Mouse (Mus musculus) kidney, adult 11 months (tissue): ENCODE measurements around the gene 4930404N11Rik.
A peak's percentile ranks its signal among the peaks of the same experiment; 100 is the strongest.

ENCODE experiments used
- DNase-seq: peaks from one replicate; pipeline ENCODE4 v3.0.0; 2022

The 4930404N11Rik gene

DNA sequence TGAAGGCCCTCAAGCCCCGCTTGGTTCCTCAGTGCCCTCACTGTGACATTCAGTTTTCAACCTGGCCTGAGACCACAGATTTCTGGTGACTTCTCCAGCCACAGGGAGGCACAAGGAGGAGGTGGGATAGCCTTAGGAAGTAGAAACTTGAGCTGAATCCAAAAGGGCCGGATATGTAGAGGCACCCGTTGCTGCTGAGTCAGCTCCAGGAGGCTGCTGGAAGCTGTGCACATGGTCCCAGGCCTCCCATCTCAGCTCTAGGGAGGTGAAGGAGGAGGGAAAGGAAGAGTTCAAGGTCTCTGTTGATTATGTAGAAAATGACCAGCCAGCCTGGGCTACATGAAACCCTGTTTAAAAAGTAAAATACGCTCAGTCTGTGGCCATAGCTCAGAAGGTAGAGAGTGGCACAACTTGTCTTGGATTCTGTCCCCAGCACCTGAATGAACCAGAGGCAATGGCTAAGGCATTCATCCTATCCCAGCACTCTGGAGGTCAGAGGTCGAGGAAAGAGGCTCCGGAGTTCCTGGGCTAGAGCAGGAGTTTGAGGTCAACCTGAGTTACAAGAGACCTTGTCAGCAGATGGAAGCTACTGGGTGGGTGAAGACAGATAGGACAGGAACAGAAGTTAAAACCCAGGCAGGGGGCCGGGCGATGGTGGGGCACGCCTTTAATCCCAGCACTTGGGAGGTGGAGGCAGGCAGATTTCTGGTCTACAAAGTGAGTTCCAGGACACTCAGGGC is 10.7 kb downstream of the 4930404N11Rik start:
- no peak for DNase-seq

GRCm38 (mm10) chr10:81351678-81352291 is 13.8 kb downstream of the 4930404N11Rik start:
- no peak for DNase-seq

DNA sequence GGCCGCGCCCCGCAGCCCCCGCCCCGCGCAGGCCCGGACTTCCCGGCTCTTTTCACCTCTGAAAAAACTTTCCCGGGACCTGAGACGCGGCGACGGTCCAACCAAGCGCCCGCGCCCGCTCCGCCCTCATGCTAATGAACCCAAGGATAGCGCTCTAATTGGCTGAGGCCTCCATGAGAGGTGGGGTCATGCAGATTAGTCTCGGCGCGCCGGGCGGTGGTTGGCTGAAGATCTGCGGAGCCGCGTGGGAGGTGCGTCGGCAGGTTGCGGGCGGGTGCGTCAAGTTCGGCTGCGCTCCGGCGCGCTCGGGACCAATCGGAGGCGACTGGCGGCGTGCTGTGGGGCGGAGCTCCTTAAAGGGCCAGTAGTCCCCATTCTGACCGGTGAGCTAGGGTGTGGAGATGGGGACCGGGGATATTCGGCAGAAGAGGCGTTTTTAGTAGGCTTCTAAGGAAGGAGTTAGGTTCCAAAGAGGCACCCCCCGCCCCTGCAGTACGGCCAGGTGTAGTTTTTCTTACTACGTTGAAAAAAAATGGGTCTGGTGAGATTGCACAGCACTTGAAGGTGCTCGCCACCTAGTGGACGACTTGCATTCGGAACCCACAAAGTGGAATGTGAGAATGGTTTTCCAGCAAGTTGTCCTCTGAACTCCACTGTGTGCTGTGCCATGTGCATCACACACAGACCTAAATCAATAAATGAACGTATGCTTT is 15.1 kb downstream of the 4930404N11Rik start, which contains the start of gene Hmg20b:
Gene Hmg20b, minus strand, starts transcription at position 130 of the 713 bp plus-strand sequence.
- peak; percentile 99 for DNase-seq

- DNase-seq: no peak
These were observed 15.7 kb downstream of the 4930404N11Rik start for GRCm38 (mm10) chr10:81349961-81350350.

DNA sequence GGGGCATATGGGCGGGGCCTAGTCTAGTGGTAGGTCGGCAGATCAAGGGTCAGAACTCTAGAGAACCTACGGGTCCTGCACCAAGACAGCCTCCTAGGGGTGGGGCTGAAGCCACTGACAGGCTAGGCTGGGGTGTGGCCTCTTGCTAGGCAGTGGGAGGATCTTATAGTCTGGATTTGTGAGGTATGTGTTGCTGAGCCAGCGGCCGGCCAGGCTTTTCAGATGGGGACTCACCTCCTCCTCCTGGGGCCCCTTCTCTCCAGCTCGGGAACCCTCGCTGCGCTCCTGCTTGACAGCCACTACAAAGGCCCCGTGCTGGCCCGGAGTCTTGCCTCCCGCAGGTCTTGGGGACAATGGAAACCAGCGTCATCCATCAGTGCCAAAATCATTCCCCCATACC is 16.5 kb downstream of the 4930404N11Rik start:
- DNase-seq: peak; percentile 83

GRCm38 (mm10) chr10:81346453-81347067 is 19.1 kb downstream of the 4930404N11Rik start:
- peak; percentile 80 for DNase-seq

DNA sequence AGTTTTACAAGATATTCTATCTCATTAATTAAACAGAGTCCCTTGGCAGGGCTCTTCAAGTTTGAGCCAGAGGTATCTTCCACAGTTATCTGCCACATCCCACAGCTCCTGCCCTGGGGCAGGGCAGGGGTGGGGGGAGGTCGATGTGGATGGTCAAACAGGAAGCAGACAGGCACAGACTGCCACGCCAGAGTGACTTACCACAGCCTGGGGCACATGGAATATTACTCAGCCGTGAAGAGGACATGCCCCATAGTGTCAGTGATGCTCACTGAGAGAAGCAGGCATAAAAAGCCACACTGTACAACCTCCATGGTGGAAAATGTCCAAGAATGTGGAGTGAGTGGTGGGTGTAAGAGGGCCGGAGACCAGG is 20.5 kb downstream of the 4930404N11Rik start:
- no peak for DNase-seq

DNA sequence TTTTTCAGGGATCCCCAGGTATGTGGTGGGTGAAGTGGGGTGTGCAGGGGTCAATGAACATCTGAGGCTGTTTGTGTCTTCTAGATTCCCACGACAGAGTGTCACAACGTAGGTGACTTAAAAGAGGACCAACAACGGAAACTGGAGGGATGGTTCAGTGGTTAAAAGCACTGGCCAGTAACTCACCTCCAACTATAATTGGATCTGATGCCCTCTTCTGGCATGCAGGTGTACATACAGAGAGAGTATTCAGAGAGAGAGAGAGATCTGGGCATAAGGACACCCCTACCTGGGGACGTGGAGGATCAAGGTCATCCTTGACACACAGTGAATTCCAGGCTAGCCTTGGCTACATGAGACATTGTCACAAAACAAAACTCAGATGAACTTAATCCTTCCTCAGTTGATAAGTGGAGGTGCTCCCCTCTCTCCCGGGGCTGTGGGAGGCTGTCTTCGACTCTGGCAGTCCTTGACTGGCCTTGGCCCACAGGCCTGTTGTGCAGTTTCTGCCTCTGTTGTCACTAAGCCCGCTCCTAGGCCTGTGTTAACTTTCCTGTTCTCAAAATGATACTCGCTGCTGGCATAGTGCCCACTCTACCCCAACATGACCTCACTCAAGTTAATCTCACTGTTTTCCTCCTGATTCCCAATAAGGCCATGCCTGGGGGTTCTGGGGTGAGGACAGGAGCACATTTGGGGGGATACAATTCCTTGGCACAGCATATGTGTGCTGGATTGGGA is 21.0 kb downstream of the 4930404N11Rik start:
- DNase-seq: peak; percentile 29

DNA sequence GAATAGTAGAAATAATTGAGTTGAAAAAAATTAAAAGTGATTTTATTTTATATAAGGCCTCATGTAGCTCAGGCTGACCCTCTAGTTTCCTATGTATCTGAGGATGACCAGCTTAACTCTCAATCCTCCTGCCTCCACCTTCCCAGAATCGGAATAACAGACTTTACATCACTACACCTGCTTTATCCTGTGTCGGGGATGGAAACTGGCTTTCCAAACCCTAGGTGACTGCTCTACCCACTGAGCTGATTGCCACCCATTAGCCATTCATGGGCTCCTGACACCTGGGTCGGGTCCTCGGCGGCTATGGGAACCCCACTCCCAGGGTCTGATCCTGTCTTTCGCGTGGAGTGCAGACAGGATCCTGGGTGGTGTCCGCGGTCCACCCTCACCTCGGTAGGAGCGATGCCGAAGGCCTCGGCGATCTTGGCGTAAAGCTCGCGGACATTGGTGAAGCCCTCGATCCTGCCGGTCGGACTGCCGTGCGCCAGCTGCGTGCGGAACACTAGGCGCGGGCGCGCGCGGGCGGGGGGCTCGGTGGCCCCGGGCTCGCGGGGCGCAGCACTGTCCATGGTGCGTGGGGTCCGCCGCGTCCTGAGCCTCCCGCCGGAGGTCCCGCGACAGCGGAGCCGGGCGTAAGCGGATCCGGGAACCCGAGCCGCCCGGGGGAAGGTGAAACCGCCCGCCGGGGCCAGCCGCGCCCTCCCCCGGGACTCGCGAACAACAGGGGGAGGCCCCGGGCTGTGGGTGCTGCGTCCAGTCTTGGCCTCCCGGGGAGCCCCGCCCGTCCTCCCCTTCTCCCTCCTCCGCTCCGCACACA is 22.7 kb downstream of the 4930404N11Rik start, which contains the start of gene Gipc3:
Gene Gipc3, minus strand, starts transcription at position 581 of the 820 bp plus-strand sequence.
- no peak for DNase-seq

DNA sequence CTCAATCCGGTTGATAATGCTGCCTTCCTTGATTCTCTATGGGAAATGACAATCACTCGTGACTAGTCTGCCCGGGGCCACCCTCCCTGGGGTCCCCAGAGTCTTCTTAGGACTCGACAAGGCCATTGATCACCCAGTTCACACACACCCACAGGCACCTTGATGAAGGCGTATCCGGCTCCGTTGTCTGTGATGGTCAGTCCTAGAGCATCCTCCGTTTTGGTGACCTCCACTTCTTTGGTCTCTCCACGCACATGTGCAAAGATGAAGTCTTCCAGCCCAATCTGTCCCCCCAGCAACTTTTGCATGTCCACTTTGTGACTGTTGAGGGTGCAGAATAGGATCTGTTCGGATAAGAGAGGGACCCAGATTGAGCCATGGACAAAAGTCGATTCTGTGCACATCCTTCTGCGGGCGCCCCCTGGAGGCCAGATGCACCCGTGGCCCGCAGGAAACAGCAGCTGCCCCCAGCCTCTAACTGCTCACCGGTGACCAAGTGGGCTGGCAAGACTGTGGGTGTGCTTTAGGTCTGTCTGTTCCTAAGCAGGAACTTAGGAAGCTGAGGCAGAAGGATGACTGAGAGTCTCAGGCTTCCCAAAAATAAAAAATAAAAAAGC is 24.2 kb downstream of the 4930404N11Rik start:
- DNase-seq: peak; percentile 49

GRCm38 (mm10) chr10:81340551-81341332 is 24.9 kb downstream of the 4930404N11Rik start:
- DNase-seq: no peak

GRCm38 (mm10) chr10:81336558-81336957 is 29.1 kb downstream of the 4930404N11Rik start:
- no peak for DNase-seq

DNA sequence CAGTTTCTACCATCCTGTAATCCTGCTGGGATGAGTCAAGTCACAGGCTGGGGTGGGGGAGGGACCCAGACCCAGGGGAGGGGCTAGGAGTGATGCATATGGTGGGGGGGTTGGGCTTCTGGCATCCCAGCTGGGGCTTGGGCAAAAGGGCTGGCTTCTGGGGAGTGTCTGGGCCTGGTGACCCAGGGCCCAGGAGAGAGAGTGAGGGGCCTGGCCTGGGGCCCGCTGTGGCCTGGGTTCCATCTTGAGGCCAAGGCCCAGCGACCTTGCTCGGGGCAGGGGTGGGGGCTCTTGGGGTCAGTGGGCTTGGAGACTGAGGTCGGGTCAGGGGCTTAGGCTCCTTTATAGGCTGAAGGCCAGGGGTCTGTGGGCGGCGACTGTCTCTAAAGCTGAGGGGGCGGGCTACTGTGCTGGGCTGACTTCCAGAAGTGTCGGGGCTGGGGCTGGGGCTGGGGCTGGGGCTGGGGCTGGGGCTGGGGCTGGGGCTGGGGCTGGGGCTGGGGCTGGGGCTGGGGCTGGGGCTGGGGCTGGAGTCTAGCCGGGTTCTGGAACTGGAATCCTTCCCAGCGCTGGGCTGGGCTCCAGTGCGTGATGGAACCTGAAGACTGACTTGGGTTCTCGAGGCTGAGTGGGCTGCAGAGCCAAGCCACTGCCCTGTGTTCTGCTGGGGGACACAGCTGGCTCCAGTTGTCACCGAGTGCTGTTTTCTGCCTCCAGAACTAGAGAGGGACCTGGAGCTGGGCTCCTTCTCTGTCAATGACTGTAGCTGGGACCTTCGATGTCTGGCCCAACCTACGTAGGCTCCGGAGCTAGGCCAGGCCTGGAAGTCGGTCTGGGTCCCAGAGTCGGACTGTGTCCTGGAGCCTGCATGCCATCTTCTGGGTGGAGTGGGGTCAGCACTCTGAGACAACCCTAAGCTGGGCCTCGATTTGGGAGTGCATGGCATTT is 29.9 kb downstream of the 4930404N11Rik start:
- no peak for DNase-seq

- DNase-seq: no peak
These were observed 31.3 kb downstream of the 4930404N11Rik start for GRCm38 (mm10) chr10:81334324-81334723.

- DNase-seq: no peak
These were observed 33.3 kb downstream of the 4930404N11Rik start for GRCm38 (mm10) chr10:81332277-81332676.

- DNase-seq: no peak
These were observed 35.6 kb downstream of the 4930404N11Rik start for GRCm38 (mm10) chr10:81330007-81330406.

- DNase-seq: no peak
These were observed 36.2 kb downstream of the 4930404N11Rik start for GRCm38 (mm10) chr10:81329194-81329975.

DNA sequence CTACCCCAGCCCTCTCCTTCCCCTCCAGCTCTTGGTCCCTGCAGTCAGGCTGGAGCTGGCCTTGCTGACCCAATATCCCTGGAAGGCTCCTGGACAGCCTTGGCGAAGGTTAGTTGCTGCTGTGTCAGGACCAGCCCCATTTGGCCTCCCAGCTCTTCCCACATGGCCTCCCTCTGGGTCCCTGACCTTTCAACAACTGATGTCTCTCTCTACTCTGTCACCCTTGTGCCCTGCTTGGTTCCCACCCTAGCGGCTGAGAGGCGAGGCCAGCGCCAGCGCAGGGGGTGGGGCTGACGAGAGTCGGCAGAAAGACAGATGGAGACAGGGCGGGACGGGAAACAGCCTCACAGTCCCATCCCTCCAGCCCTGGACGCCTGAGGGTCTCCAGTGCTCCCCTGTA is 37.2 kb downstream of the 4930404N11Rik start, which contains the start of gene Tbxa2r:
Gene Tbxa2r, plus strand, starts transcription at position 346 of the 400 bp plus-strand sequence.
- DNase-seq: peak; percentile 71
